Mouse (Mus musculus) yolk sac, embryonic 10.5 days (tissue): ENCODE data around the gene Ccdc185.

Experiments
- DNase-seq: peaks from one replicate; pipeline ENCODE4 v3.0.0-alpha.2; 2017; ENCODE audit warnings: low spot score

Gene Ccdc185

GRCm38 (mm10) chr1:182749080-182749479 is at the start of gene Ccdc185:
Gene Ccdc185 (minus strand): TSS chr1:182749180.
- DNase-seq: no peak

GRCm38 (mm10) chr1:182797048-182797447 is 48.1 kb upstream of the Ccdc185 start:
- no peak for DNase-seq

GRCm38 (mm10) chr1:182794628-182795027 is 45.6 kb upstream of the Ccdc185 start:
- DNase-seq: no peak

GRCm38 (mm10) chr1:182794221-182794620 is 45.2 kb upstream of the Ccdc185 start:
- DNase-seq: no peak

GRCm38 (mm10) chr1:182792521-182793071 is 43.6 kb upstream of the Ccdc185 start:
- peak; percentile 68 for DNase-seq

- peak; percentile 22 for DNase-seq
These were observed 39.9 kb upstream of the Ccdc185 start for GRCm38 (mm10) chr1:182788896-182789295.

- DNase-seq: no peak
These were observed 38.0 kb upstream of the Ccdc185 start for GRCm38 (mm10) chr1:182787030-182787429.

- DNase-seq: peak; percentile 27
These were observed 36.5 kb upstream of the Ccdc185 start for GRCm38 (mm10) chr1:182785504-182785903.

- no peak for DNase-seq
These were observed 35.8 kb upstream of the Ccdc185 start for GRCm38 (mm10) chr1:182784784-182785183.

- no peak for DNase-seq
These were observed 34.8 kb upstream of the Ccdc185 start for GRCm38 (mm10) chr1:182783774-182784173.

GRCm38 (mm10) chr1:182779024-182779520 is 30.1 kb upstream of the Ccdc185 start:
- no peak for DNase-seq

- DNase-seq: no peak
These were observed 29.2 kb upstream of the Ccdc185 start for GRCm38 (mm10) chr1:182778225-182778624.

GRCm38 (mm10) chr1:182776749-182777410 is 27.9 kb upstream of the Ccdc185 start:
- no peak for DNase-seq

GRCm38 (mm10) chr1:182775576-182775975 is 26.6 kb upstream of the Ccdc185 start:
- no peak for DNase-seq

GRCm38 (mm10) chr1:182764541-182765281 is 15.7 kb upstream of the Ccdc185 start:
- DNase-seq: peak; percentile 28

- peak; percentile 76 for DNase-seq
These were observed 14.9 kb upstream of the Ccdc185 start, which contains the start of gene Susd4 for GRCm38 (mm10) chr1:182763716-182764461. Gene Susd4 (plus strand): TSS chr1:182763860.

- DNase-seq: no peak
These were observed 14.3 kb upstream of the Ccdc185 start for GRCm38 (mm10) chr1:182763191-182763715.

- DNase-seq: no peak
These were observed 9.8 kb upstream of the Ccdc185 start for GRCm38 (mm10) chr1:182758783-182759182.

- DNase-seq: no peak
These were observed 5.9 kb upstream of the Ccdc185 start for GRCm38 (mm10) chr1:182754865-182755264.

GRCm38 (mm10) chr1:182753694-182754093 is 4.7 kb upstream of the Ccdc185 start:
- no peak for DNase-seq

- DNase-seq: no peak
These were observed 2.3 kb upstream of the Ccdc185 start for GRCm38 (mm10) chr1:182751301-182751700.

- no peak for DNase-seq
These were observed 1.1 kb downstream of the Ccdc185 start for GRCm38 (mm10) chr1:182747834-182748233.
